Mouse (Mus musculus) hematopoietic stem cell, adult 5-6 weeks (primary cell): ENCODE data around the gene Zfp970. TPM values are rescaled to one million over a fixed set of nuclear protein-coding genes. Genes with fewer than 3 reads are reported as not detected.

Experiments used
- total RNA-seq: library from RNA; stranded (forward); fragments of 172-1452, 232-1000 nt; gene quantifications from 2 replicates; pipeline ENCODE4 v1.2.3, GENCODE M21; 2017

The Zfp970 gene
- total RNA-seq, 1 experiment from 2014 or later, result 14.8 TPM

Other genes starting within 250 kb of the Zfp970 start
- 0.75 TPM in 1 of 2 replicates, not detected in the other for gene Gm14409, start 197.7 kb upstream of the Zfp970 start, total RNA-seq
- not detected in 2 replicates for gene Gm14412, start 140.4 kb upstream of the Zfp970 start, total RNA-seq
- 6.7 and 20.5 TPM in 2 replicates for gene Gm14418, start 66.4 kb upstream of the Zfp970 start, total RNA-seq
- gene Gm14403, start 33.5 kb downstream of the Zfp970 start, total RNA-seq, result 5.4 and 13.0 TPM in 2 replicates
- gene Gm14406, start 113.5 kb downstream of the Zfp970 start, total RNA-seq, result 4.1 TPM in 1 of 2 replicates, not detected in the other